Mouse (Mus musculus): ENCODE measurements around the gene Ptprt. TPM values are rescaled to one million over a fixed set of nuclear protein-coding genes. Genes with fewer than 3 reads are reported as not detected.

Gene Ptprt
- polyA plus RNA-seq, 1 experiment from 2014 or later = 1.9 TPM

GRCm38 (mm10) chr2:161593391-161594152 is 1067.4 kb downstream of the Ptprt start:
- Histone ChIP-seq H3K9me3 (no peaks in the 10 kb centered on the region), H3K4me3 (replicated peaks) (no peak overlapping the region), H3K36me3 (replicated peaks) (no peaks in the 10 kb centered on the region), H3K9ac (no peak overlapping the region), H3K27ac (no peak overlapping the region), H3K27me3 (no peaks in the 10 kb centered on the region), H3K4me1 (no peaks in the 10 kb centered on the region), H3K4me2 (no peak overlapping the region)
- no peak for ATAC-seq (ENCODE audit: low FRiP score)
- 94% methylated on average over 7 of the region's 7 CpGs for WGBS

GRCm38 (mm10) chr2:161574401-161574800 is 1086.5 kb downstream of the Ptprt start:
- Histone ChIP-seq H3K27me3 (no peaks in the 10 kb centered on the region), H3K9ac (no peak overlapping the region), H3K36me3 (replicated peaks) (no peaks in the 10 kb centered on the region), H3K27ac (no peak overlapping the region), H3K4me3 (replicated peaks) (no peak overlapping the region), H3K4me1 (no peaks in the 10 kb centered on the region), H3K4me2 (no peak overlapping the region), H3K9me3 (no peaks in the 10 kb centered on the region)
- ATAC-seq (ENCODE audit: low FRiP score) = no peak

- no peak overlapping the region for H3K4me2 ChIP-seq
- ATAC-seq (ENCODE audit: low FRiP score) = no peak
- H3K9me3 ChIP-seq = no peaks in the 10 kb centered on the region
- H3K27ac ChIP-seq = no peak overlapping the region
- no peaks in the 10 kb centered on the region for H3K4me1 ChIP-seq
- no peaks in the 10 kb centered on the region for H3K36me3 ChIP-seq (replicated peaks)
- H3K4me3 ChIP-seq (replicated peaks) = no peak overlapping the region
- no peak overlapping the region for H3K9ac ChIP-seq
- no peaks in the 10 kb centered on the region for H3K27me3 ChIP-seq
Measured at GRCm38 (mm10) chr2:161572201-161572600, 1088.7 kb downstream of the Ptprt start.

GRCm38 (mm10) chr2:161570236-161570995 is 1090.5 kb downstream of the Ptprt start:
- no peak overlapping the region for H3K4me3 ChIP-seq (replicated peaks)
- no peaks in the 10 kb centered on the region for H3K27me3 ChIP-seq
- no peak overlapping the region for H3K9ac ChIP-seq
- H3K4me2 ChIP-seq = no peak overlapping the region
- no peaks in the 10 kb centered on the region for H3K4me1 ChIP-seq
- no peaks in the 10 kb centered on the region for H3K36me3 ChIP-seq (replicated peaks)
- WGBS = 75% methylated on average over 10 of the region's 10 CpGs
- H3K27ac ChIP-seq = no peak overlapping the region
- H3K9me3 ChIP-seq = no peaks in the 10 kb centered on the region
- no peak for ATAC-seq (ENCODE audit: low FRiP score)

- Histone ChIP-seq H3K27ac (no peak overlapping the region), H3K4me2 (no peak overlapping the region), H3K9me3 (no peaks in the 10 kb centered on the region), H3K4me3 (replicated peaks) (no peak overlapping the region), H3K4me1 (no peaks in the 10 kb centered on the region), H3K36me3 (replicated peaks) (no peaks in the 10 kb centered on the region), H3K27me3 (no peaks in the 10 kb centered on the region), H3K9ac (no peak overlapping the region)
- ATAC-seq (ENCODE audit: low FRiP score) = no peak
- WGBS = 94% methylated on average over 2 of the region's 2 CpGs
Measured at GRCm38 (mm10) chr2:161561502-161561901, 1099.4 kb downstream of the Ptprt start.

- H3K36me3 ChIP-seq (replicated peaks) = no peaks in the 10 kb centered on the region
- H3K4me1 ChIP-seq = no peaks in the 10 kb centered on the region
- H3K27me3 ChIP-seq = no peaks in the 10 kb centered on the region
- 86% methylated on average over 4 of the region's 4 CpGs for WGBS
- H3K4me2 ChIP-seq = no peak overlapping the region
- H3K27ac ChIP-seq = no peak overlapping the region
- no peak overlapping the region for H3K4me3 ChIP-seq (replicated peaks)
- no peak for ATAC-seq (ENCODE audit: low FRiP score)
- no peak overlapping the region for H3K9ac ChIP-seq
- H3K9me3 ChIP-seq = no peaks in the 10 kb centered on the region
Measured at GRCm38 (mm10) chr2:161557874-161558273, 1103.1 kb downstream of the Ptprt start.

- no peak for ATAC-seq (ENCODE audit: low FRiP score)
- Histone ChIP-seq H3K36me3 (replicated peaks) (no peaks in the 10 kb centered on the region), H3K4me3 (replicated peaks) (no peak overlapping the region), H3K9ac (no peak overlapping the region), H3K4me1 (no peaks in the 10 kb centered on the region), H3K9me3 (no peaks in the 10 kb centered on the region), H3K27me3 (no peaks in the 10 kb centered on the region), H3K4me2 (no peak overlapping the region), H3K27ac (no peak overlapping the region)
- WGBS = 90% methylated on average over 9 of the region's 9 CpGs
Measured at GRCm38 (mm10) chr2:161553651-161554050, 1107.3 kb downstream of the Ptprt start.

- Histone ChIP-seq H3K36me3 (replicated peaks) (no peaks in the 10 kb centered on the region), H3K9me3 (no peaks in the 10 kb centered on the region), H3K9ac (no peak overlapping the region), H3K4me2 (no peak overlapping the region), H3K27ac (no peak overlapping the region), H3K4me3 (replicated peaks) (no peak overlapping the region), H3K27me3 (no peaks in the 10 kb centered on the region), H3K4me1 (no peaks in the 10 kb centered on the region)
- WGBS = 84% methylated on average over 2 of the region's 2 CpGs
- no peak for ATAC-seq (ENCODE audit: low FRiP score)
Measured at GRCm38 (mm10) chr2:161552011-161552410, 1108.9 kb downstream of the Ptprt start.

- Histone ChIP-seq H3K4me1 (no peaks in the 10 kb centered on the region), H3K9me3 (no peaks in the 10 kb centered on the region), H3K27me3 (no peaks in the 10 kb centered on the region), H3K27ac (no peak overlapping the region), H3K4me2 (no peak overlapping the region), H3K9ac (no peak overlapping the region), H3K36me3 (replicated peaks) (no peaks in the 10 kb centered on the region), H3K4me3 (replicated peaks) (no peak overlapping the region)
- WGBS = 86% methylated on average over 5 of the region's 5 CpGs
- ATAC-seq (ENCODE audit: low FRiP score) = no peak
Measured at GRCm38 (mm10) chr2:161549577-161549976, 1111.4 kb downstream of the Ptprt start.

GRCm38 (mm10) chr2:161547318-161547717 is 1113.6 kb downstream of the Ptprt start:
- Histone ChIP-seq H3K27ac (no peak overlapping the region), H3K9me3 (no peaks in the 10 kb centered on the region), H3K36me3 (replicated peaks) (no peaks in the 10 kb centered on the region), H3K4me3 (replicated peaks) (no peak overlapping the region), H3K27me3 (no peaks in the 10 kb centered on the region), H3K4me1 (no peaks in the 10 kb centered on the region), H3K4me2 (no peak overlapping the region), H3K9ac (no peak overlapping the region)
- WGBS = 84% methylated on average over 5 of the region's 5 CpGs
- no peak for ATAC-seq (ENCODE audit: low FRiP score)

- Histone ChIP-seq H3K9ac (no peak overlapping the region), H3K27me3 (no peaks in the 10 kb centered on the region), H3K36me3 (replicated peaks) (no peaks in the 10 kb centered on the region), H3K27ac (no peak overlapping the region), H3K4me1 (0 out of 2 replicates have a peak, but pooled peaks cover 2% of the 10 kb centered on the region), H3K4me3 (replicated peaks) (no peak overlapping the region), H3K4me2 (no peak overlapping the region), H3K9me3 (no peaks in the 10 kb centered on the region)
- ATAC-seq (ENCODE audit: low FRiP score) = no peak
- 88% methylated on average over 4 of the region's 4 CpGs for WGBS
Measured at GRCm38 (mm10) chr2:161545406-161545805, 1115.5 kb downstream of the Ptprt start.

GRCm38 (mm10) chr2:161534151-161534550 is 1126.8 kb downstream of the Ptprt start:
- ATAC-seq (ENCODE audit: low FRiP score) = no peak
- Histone ChIP-seq H3K4me1 (no peaks in the 10 kb centered on the region), H3K27me3 (no peaks in the 10 kb centered on the region), H3K4me3 (replicated peaks) (no peak overlapping the region), H3K36me3 (replicated peaks) (no peaks in the 10 kb centered on the region), H3K4me2 (no peak overlapping the region), H3K9ac (no peak overlapping the region), H3K27ac (no peak overlapping the region), H3K9me3 (no peaks in the 10 kb centered on the region)
- 87% methylated on average over 7 of the region's 7 CpGs for WGBS

GRCm38 (mm10) chr2:161527192-161527591 is 1133.8 kb downstream of the Ptprt start:
- no peak for ATAC-seq (ENCODE audit: low FRiP score)
- Histone ChIP-seq H3K27me3 (no peaks in the 10 kb centered on the region), H3K4me3 (replicated peaks) (no peak overlapping the region), H3K4me2 (no peak overlapping the region), H3K27ac (no peak overlapping the region), H3K9me3 (no peaks in the 10 kb centered on the region), H3K4me1 (no peaks in the 10 kb centered on the region), H3K9ac (no peak overlapping the region), H3K36me3 (replicated peaks) (no peaks in the 10 kb centered on the region)
- WGBS = 79% methylated on average over 1 of the region's 1 CpGs

Measured in forebrain, embryonic 12.5 days (tissue).